Comparison of ENCODE assay signal across 8 mouse cellular contexts in the genomic region with DNA sequence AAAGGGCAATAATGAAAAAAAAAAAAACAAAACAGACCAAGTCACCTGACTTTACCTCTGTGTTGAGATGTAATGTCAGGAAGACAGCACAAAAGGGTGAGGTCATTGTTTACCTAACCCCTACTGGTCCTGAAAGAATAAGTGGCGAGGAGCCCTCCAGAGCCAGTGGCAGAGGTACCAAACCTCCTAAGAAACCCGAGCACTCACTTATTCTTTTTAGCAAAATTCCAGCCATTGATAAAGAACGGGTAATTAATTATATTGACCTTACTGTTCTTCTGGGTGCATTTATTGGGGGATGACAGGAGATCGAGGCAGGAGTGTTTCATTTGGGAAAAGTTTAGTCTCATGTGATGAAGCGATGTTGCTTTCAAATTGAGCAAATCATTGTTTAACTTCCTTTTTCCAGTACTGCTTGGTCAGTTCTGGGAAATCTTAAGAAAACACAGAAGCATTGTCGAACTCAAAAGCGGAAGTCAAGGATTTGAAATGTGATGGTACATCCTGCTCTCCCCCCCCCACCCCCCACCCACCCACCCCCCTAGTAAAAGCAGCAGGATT. TPM values are rescaled to one million over a fixed set of nuclear protein-coding genes. Genes with fewer than 3 reads are reported as not detected.
A peak's percentile ranks its signal among the peaks of the same experiment; 100 is the strongest.
DNase-seq lines count a peak whose midpoint lies in the region; ATAC-seq and TF ChIP-seq lines count a peak whose summit lies in the region.

No protein-coding gene starts in this region.

- DNase-seq in heart, adult 9 months (ENCODE audit: low spot score in 2 of 2): peak; percentile 45 to 53
- DNase-seq in heart, postnatal 25 days (ENCODE audit: low spot score): no peak
- peak; percentile 46 for DNase-seq in CH12.LX (ENCODE audit: extremely low read depth)
- peak; percentile 37 for DNase-seq in lung, postnatal 25 days (ENCODE audit: low spot score)
- no peak for DNase-seq in left cerebral cortex, adult 9 months (ENCODE audit: low spot score in 2 of 2)
- no peak for DNase-seq in left cerebral cortex, postnatal 25 days (ENCODE audit: low spot score in 2 of 2)

- TF ChIP-seq CTCF in CH12.LX (conservative IDR thresholded peaks at IDR 0.05 in 1 of 2, IDR thresholded peaks at IDR 0.05 in 1 of 2; ENCODE audit: low read depth in 2 of 2, low read length in 2 of 2): no peak

- peak; percentile 68 for TF ChIP-seq EP300 in CH12.LX (IDR thresholded peaks at IDR 0.05; ENCODE audit: low read length)

- peaks cover 11 to 22% of the 10 kb centered on the region in 2 experiments; a peak in 3 of 4 replicates for H3K4me1 ChIP-seq in CH12.LX (ENCODE audit: control insufficient read depth in 1 of 2, insufficient read depth in 2 of 2)
- peaks cover 23% of the 10 kb centered on the region for H3K4me1 ChIP-seq in heart, embryonic 12.5 days (replicated peaks)
- H3K4me1 ChIP-seq in hindbrain, embryonic 13.5 days (replicated peaks): no peaks in the 10 kb centered on the region

- no peaks in the 10 kb centered on the region for H3K9me3 ChIP-seq in CH12.LX (replicated peaks; ENCODE audit: low read length)
- H3K9me3 ChIP-seq in heart, embryonic 12.5 days (replicated peaks): no peaks in the 10 kb centered on the region
- H3K9me3 ChIP-seq in hindbrain, embryonic 13.5 days: no peaks in the 10 kb centered on the region

- H3K9ac ChIP-seq in CH12.LX (ENCODE audit: insufficient read depth, low read depth): 0 out of 2 replicates have a peak overlapping the region, but pooled peaks have one; percentile 19
- no peak overlapping the region for H3K9ac ChIP-seq in heart, embryonic 12.5 days
- no peak overlapping the region for H3K9ac ChIP-seq in hindbrain, embryonic 13.5 days

- no peak overlapping the region for H3K4me3 ChIP-seq in CH12.LX (replicated peaks in 1 of 3; ENCODE audit: low read depth in 2 of 3, low read length in 2 of 3, poor library complexity in 1 of 3)
- H3K4me3 ChIP-seq in heart, embryonic 12.5 days: no peak overlapping the region
- H3K4me3 ChIP-seq in hindbrain, embryonic 13.5 days: no peak overlapping the region

- no peaks in the 10 kb centered on the region for H3K79me2 ChIP-seq in CH12.LX (replicated peaks; ENCODE audit: control insufficient read depth, extremely low read depth, insufficient read depth, poor library complexity, severe bottlenecking)

- 40% methylated on average over 7 of the region's 7 CpGs for WGBS in heart, embryonic 12.5 days
- 15% methylated on average over 7 of the region's 7 CpGs for WGBS in hindbrain, embryonic 13.5 days

- dilution Hi-C loops in CH12.LX (cut with MboI; ENCODE audit: extremely low pct_ligation_motif_present, extremely low pct_unique_long_range_greater_than_20kb, low sequenced_read_pairs): no loop called here

- no peak for TF ChIP-seq POLR2A in CH12.LX (IDR thresholded peaks at IDR 0.05; ENCODE audit: low read depth, low read length)

- intact Hi-C loops in heart, postnatal 25 days (cut with DNase I): loop anchor here (5.0 to 10.0 kb wide), 5 partner anchors 38 to 1030 kb away; a partner anchor contains a TSS
- intact Hi-C loops in left cerebral cortex, postnatal 25 days (cut with DNase I): no loop called here

- in situ Hi-C loops in CH12.LX (cut with MboI; ENCODE audit: low pct_ligation_motif_present, low pct_unique_long_range_greater_than_20kb, low sequenced_read_pairs): no loop called here

- no peak overlapping the region for H3K27ac ChIP-seq in CH12.LX (ENCODE audit: insufficient read depth, low read depth)
- H3K27ac ChIP-seq in heart, embryonic 12.5 days (ENCODE audit: poor library complexity, severe bottlenecking): peak overlapping the region; percentile 89
- no peak overlapping the region for H3K27ac ChIP-seq in hindbrain, embryonic 13.5 days

- no peak for TF ChIP-seq RAD21 in CH12.LX (IDR thresholded peaks at IDR 0.05; ENCODE audit: low read depth, low read length)

- no peaks in the 10 kb centered on the region for H3K36me3 ChIP-seq in CH12.LX (replicated peaks in 1 of 2; ENCODE audit: control insufficient read depth in 1 of 2, insufficient read depth in 1 of 2, low read length in 1 of 2)
- H3K36me3 ChIP-seq in heart, embryonic 12.5 days: no peaks in the 10 kb centered on the region
- no peaks in the 10 kb centered on the region for H3K36me3 ChIP-seq in hindbrain, embryonic 13.5 days

- H3K27me3 ChIP-seq in CH12.LX (replicated peaks): no peaks in the 10 kb centered on the region
- no peaks in the 10 kb centered on the region for H3K27me3 ChIP-seq in heart, embryonic 12.5 days (replicated peaks)
- no peaks in the 10 kb centered on the region for H3K27me3 ChIP-seq in hindbrain, embryonic 13.5 days

- peak overlapping the region; percentile 33 for H3K4me2 ChIP-seq in CH12.LX (ENCODE audit: insufficient read depth, low read depth, poor library complexity, severe bottlenecking)
- peak overlapping the region; percentile 7; the same call in 1 of the 2 replicates for H3K4me2 ChIP-seq in heart, embryonic 12.5 days
- H3K4me2 ChIP-seq in hindbrain, embryonic 13.5 days: no peak overlapping the region

- ATAC-seq in heart, embryonic 12.5 days (ENCODE audit: insufficient number of reproducible peaks, low FRiP score): no peak
- no peak for ATAC-seq in hindbrain, embryonic 13.5 days (ENCODE audit: low FRiP score)

TF ChIP-seq in CH12.LX, 34 proteins besides CTCF, POLR2A, EP300 and RAD21:
- TF ChIP-seq ZNF384 (IDR thresholded peaks at IDR 0.05; ENCODE audit: low read depth, low read length) (peak; percentile 60), E2F4 (IDR thresholded peaks at IDR 0.05; ENCODE audit: insufficient replicate concordance, low read depth, low read length) (no peak), ZC3H11A (IDR thresholded peaks at IDR 0.05; ENCODE audit: low read depth, low read length) (no peak), USF1 (IDR thresholded peaks at IDR 0.05; ENCODE audit: low read depth, low read length) (no peak), ETS1 (conservative IDR thresholded peaks at IDR 0.05; ENCODE audit: low read depth, low read length) (0 out of 2 replicates have a peak, but pooled peaks have one; percentile 8), CHD2 (IDR thresholded peaks at IDR 0.05; ENCODE audit: low read length) (no peak), ELF1 (IDR thresholded peaks at IDR 0.05; ENCODE audit: low read depth, low read length) (0 out of 2 replicates have a peak, but pooled peaks have one; percentile 20), TBP (conservative IDR thresholded peaks at IDR 0.05; ENCODE audit: low read depth, low read length) (0 out of 2 replicates have a peak, but pooled peaks have one; percentile 15), BHLHE40 (IDR thresholded peaks at IDR 0.05; ENCODE audit: low read depth, low read length) (peak; percentile 68), ZKSCAN1 (IDR thresholded peaks at IDR 0.05; ENCODE audit: borderline replicate concordance, low read depth, low read length) (no peak), IRF4 (IDR thresholded peaks at IDR 0.05; ENCODE audit: low read depth, low read length) (peak; percentile 60; the same call in 1 of the 2 replicates), KAT2A (IDR thresholded peaks at IDR 0.05; ENCODE audit: insufficient replicate concordance, low read length) (no peak), JUND (conservative IDR thresholded peaks at IDR 0.05; ENCODE audit: low read depth, low read length) (peak; percentile 46; the same call in 1 of the 2 replicates)
TF ChIP-seq in CH12.LX: peak in this region for 7.

RNA-seq across cellular contexts. Expression of a gene that starts 56.8 kb away (rescaled TPM):
- total RNA-seq in heart, postnatal 25 days (2021): 10 to 100 TPM; 47.7 to 55.1 TPM
- 6.3 and 6.6 TPM in 2 replicates for total RNA-seq in CH12.LX (2012; rRNA removed)
- 21.0 and 23.7 TPM in 2 replicates for total RNA-seq in CH12.LX (2014; rRNA removed)
- polyA plus RNA-seq in CH12.LX (2012; ENCODE audit: insufficient read length, low read depth): 15.8 and 17.5 TPM in 2 replicates
- 69.6 and 74.5 TPM in 2 replicates for polyA plus RNA-seq in heart, embryonic 12.5 days (2016; fragmentation: Nextera tagmentation; extraction: Ambion mirVana)
- 70.1 and 78.1 TPM in 2 replicates for polyA plus RNA-seq in hindbrain, embryonic 13.5 days (2015; fragmentation: Nextera tagmentation; extraction: Ambion mirVana)
- 10 to 100 TPM; 54.5 to 58.2 TPM for total RNA-seq in left cerebral cortex, postnatal 25 days (2021)

Comparison
In these comparisons a context has a peak if more than half of its experiments do, and no peak if none do; other contexts are left out.
1. DNase-seq: peak in heart, adult 9 months (2 of 2), CH12.LX (single experiment) and lung, postnatal 25 days (single experiment); none in heart, postnatal 25 days (single experiment), left cerebral cortex, adult 9 months (0 of 2) and left cerebral cortex, postnatal 25 days (0 of 2).